Mouse (Mus musculus) liver, embryonic 13.5 days (tissue): ENCODE measurements around the gene Ttc30b. TPM values are rescaled to one million over a fixed set of nuclear protein-coding genes. Genes with fewer than 3 reads are reported as not detected.
"Not testable (repeated sequence)": the region's sequence is repeated elsewhere in the genome, so short reads cannot be mapped to it uniquely, and the experiment has no call there.

Experiments
- ATAC-seq: fragments of 200-750 bp; cut with Nextera tagmentation; 2 replicates; pipeline ENCODE4 v1.8.0; 2017; ENCODE audit warnings: low read depth, mild to moderate bottlenecking, moderate number of reproducible peaks, moderate library complexity
- DNase-seq: peaks from one replicate; pipeline ENCODE4 v3.0.0; 2022
- H3K27ac ChIP-seq: fragments of 300-500 bp; sonication (generic); 2 replicates; pipeline ENCODE4 v1.5.1; 2015; ENCODE audit warnings: moderate library complexity, mild to moderate bottlenecking, inconsistent platforms
- H3K27me3 ChIP-seq: fragments of 300-500 bp; sonication (generic); 2 replicates; pipeline ENCODE4 v1.6.1; 2015; ENCODE audit warnings: mild to moderate bottlenecking, inconsistent platforms
- H3K36me3 ChIP-seq: fragments of 300-500 bp; sonication (generic); 2 replicates; pipeline ENCODE4 v1.6.1; 2015; ENCODE audit warnings: mild to moderate bottlenecking, inconsistent platforms
- H3K4me1 ChIP-seq: fragments of 300-500 bp; sonication (generic); replicated peaks from 2 replicates; pipeline ENCODE4 v1.6.1; 2015; ENCODE audit warnings: inconsistent platforms
- H3K4me2 ChIP-seq: fragments of 300-500 bp; sonication (generic); 2 replicates; pipeline ENCODE4 v1.6.1; 2015; ENCODE audit warnings: inconsistent platforms, mild to moderate bottlenecking, moderate library complexity
- H3K4me3 ChIP-seq: fragments of 300-500 bp; sonication (generic); replicated peaks from 2 replicates; pipeline ENCODE4 v1.5.1; 2015; ENCODE audit warnings: mild to moderate bottlenecking, inconsistent platforms
- H3K9ac ChIP-seq: fragments of 300-500 bp; sonication (generic); 2 replicates; pipeline ENCODE4 v1.6.1; 2015; ENCODE audit warnings: mild to moderate bottlenecking, inconsistent platforms
- H3K9me3 ChIP-seq: fragments of 300-500 bp; sonication (generic); replicated peaks from 2 replicates; pipeline ENCODE4 v1.6.1; 2016; ENCODE audit warnings: inconsistent platforms
- WGBS: fragments of 180-500 bp; shearing (Covaris S2); methylation state at CpG from one replicate; pipeline ENCODE4 v1.1.7; 2015; ENCODE audit not compliant: insufficient replicate concordance; 5-methylcytosine and 5-hydroxymethylcytosine counted together
- polyA plus RNA-seq: library from polyadenylated mRNA; unstranded; fragments of >200 nt; fragmentation: Nextera tagmentation; extraction: Ambion mirVana; gene quantifications from 2 replicates; pipeline ENCODE4 v1.2.1, GENCODE M21; 2015

Gene Ttc30b
- polyA plus RNA-seq, 1 experiment from 2014 or later: 1.2 TPM

DNA sequence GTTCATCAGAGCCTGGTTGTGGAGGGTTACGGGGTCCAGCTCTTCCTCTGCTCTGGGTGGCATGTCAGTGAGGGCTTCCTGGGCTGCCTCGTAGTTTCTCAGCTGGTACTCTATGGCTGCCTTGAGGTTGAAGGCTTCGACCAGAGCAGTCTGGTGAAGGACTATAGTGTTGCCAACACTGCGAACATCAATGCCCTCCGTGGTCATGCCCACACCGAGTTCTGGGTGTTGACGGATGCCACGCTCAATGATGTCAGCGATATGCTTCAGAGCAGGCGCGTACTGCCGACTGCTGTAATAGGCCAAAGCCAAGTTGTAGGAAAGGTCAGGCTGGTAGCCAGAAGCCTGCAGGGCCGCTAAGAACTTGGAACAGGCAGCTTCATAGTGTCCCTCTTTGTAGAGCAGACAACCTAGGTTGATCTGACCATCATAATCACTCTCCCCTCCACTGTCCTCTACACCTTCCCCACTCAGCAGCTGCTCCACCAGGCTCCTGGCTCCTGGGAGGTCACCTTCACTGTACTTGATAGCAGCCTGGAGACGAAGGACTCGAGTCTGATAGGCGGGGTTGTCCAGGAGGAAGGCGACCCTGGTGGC, 767 bp downstream of the Ttc30b start:
- not testable (repeated sequence) for H3K36me3 ChIP-seq, H3K4me1 ChIP-seq, H3K27me3 ChIP-seq, DNase-seq, H3K27ac ChIP-seq, H3K9me3 ChIP-seq
- 72% methylated on average over 16 of the region's 17 CpGs for WGBS
- Histone ChIP-seq H3K4me3 (peak overlapping the region; percentile 63), H3K9ac (peak overlapping the region; percentile 57; the same call in 1 of the 2 replicates), H3K4me2 (peak overlapping the region; percentile 68)
- ATAC-seq: peak; percentile 20; the same call in 1 of the 2 replicates

DNA sequence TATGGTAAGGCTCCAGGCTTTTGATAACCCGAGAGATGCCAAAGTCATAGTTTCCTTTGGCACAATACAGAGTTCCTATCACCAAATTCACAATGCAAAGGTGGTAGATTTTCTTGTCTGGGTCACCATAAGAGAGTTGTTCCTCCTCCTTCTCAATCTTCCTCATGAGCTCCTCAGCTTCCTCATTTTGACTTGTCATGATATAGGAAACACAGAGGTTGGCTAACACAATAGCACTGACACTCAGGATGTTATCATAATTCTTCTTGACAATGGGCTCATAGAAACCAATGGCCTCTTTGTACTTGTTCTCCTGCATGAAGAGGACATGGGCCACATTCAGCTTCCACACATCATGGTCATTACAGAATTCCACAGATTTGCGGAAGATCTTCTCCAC, 1.7 kb downstream of the Ttc30b start:
- H3K27ac ChIP-seq, ATAC-seq, H3K9me3 ChIP-seq, H3K36me3 ChIP-seq, H3K4me3 ChIP-seq, H3K4me1 ChIP-seq, H3K4me2 ChIP-seq, H3K27me3 ChIP-seq, H3K9ac ChIP-seq, DNase-seq: not testable (repeated sequence)
- WGBS: 77% methylated on average over 2 of the region's 2 CpGs

- Histone ChIP-seq H3K9ac (no peak overlapping the region), H3K36me3 (no peaks in the 10 kb centered on the region), H3K27me3 (no peaks in the 10 kb centered on the region), H3K9me3 (no peaks in the 10 kb centered on the region), H3K4me1 (peaks cover 3% of the 10 kb centered on the region), H3K4me3 (no peak overlapping the region), H3K4me2 (no peak overlapping the region), H3K27ac (no peak overlapping the region)
- DNase-seq (no peak), ATAC-seq (no peak)
- 53% methylated on average over 7 of the region's 7 CpGs for WGBS
Observed at GRCm38 (mm10) chr2:75933541-75933940, 4.8 kb downstream of the Ttc30b start.

DNA sequence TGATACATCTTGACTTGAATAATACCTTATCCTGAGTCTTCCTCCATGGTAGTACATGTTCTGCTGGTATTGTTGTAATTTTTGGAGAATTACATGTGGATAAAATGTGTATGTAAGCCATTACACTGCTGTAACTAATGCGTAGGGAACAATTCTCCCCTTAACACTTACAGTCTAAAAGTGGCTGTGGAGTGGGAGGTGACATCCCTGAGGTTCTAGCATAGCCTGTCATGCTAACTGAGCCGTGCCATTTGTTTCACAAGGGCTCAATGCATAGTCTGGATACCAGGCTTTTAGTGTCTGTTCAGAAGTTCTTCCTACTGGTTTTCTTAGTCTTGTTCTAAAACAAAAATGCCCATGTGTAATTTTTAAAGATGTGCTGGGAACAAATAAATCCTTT, 7.4 kb downstream of the Ttc30b start:
- ATAC-seq: no peak
- Histone ChIP-seq H3K9ac (no peak overlapping the region), H3K36me3 (peaks cover 11% of the 10 kb centered on the region; the same call in 1 of the 2 replicates), H3K9me3 (no peaks in the 10 kb centered on the region), H3K27ac (no peak overlapping the region), H3K4me2 (no peak overlapping the region), H3K4me1 (no peaks in the 10 kb centered on the region), H3K4me3 (no peak overlapping the region), H3K27me3 (no peaks in the 10 kb centered on the region)
- no peak for DNase-seq
- 80% methylated on average over 2 of the region's 2 CpGs for WGBS

DNA sequence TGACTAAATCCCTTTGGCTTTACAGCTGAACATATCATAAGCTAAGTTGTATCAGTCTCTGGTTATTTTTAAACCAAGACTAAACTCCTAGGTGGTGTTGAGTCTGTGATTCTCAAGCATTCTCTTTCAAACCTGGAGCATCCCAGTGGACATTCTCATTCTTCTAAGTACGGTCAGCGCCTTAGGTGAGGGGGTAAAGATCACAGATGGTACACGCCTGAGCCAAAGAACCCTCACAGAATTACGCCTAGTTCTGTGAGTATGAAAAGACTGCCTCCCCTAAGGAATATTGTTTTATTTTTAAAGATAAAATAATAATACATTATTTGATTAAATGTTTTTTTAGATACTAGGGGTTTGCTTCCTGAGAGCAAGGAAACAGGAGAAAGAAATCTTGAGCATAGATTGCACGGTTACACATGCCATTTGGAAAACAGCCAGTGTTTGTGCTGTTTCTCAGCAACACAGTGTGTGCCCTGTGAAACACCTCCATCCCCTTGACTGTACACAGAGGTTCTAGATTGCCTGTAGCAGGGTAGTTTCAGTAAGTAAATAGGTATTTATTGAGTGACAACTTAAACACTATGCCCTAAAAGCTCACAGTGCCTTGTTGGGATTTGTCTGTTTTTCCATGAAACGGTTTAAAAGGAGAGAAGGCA, 8.5 kb downstream of the Ttc30b start:
- no peak overlapping the region for H3K4me2 ChIP-seq
- DNase-seq (no peak), ATAC-seq (no peak)
- no peaks in the 10 kb centered on the region for H3K27me3 ChIP-seq
- no peaks in the 10 kb centered on the region for H3K9me3 ChIP-seq
- H3K4me1 ChIP-seq: no peaks in the 10 kb centered on the region
- H3K9ac ChIP-seq: no peak overlapping the region
- peaks cover 15% of the 10 kb centered on the region for H3K36me3 ChIP-seq
- no peak overlapping the region for H3K27ac ChIP-seq
- 86% methylated on average over 6 of the region's 6 CpGs for WGBS
- H3K4me3 ChIP-seq: no peak overlapping the region

GRCm38 (mm10) chr2:75929141-75929540, 9.2 kb downstream of the Ttc30b start:
- ATAC-seq (no peak), DNase-seq (no peak)
- Histone ChIP-seq H3K9me3 (no peaks in the 10 kb centered on the region), H3K36me3 (peaks cover 18% of the 10 kb centered on the region), H3K9ac (no peak overlapping the region), H3K27me3 (no peaks in the 10 kb centered on the region), H3K4me1 (no peaks in the 10 kb centered on the region), H3K27ac (no peak overlapping the region), H3K4me2 (no peak overlapping the region), H3K4me3 (no peak overlapping the region)
- 92% methylated on average over 2 of the region's 2 CpGs for WGBS

- ATAC-seq (no peak), DNase-seq (no peak)
- H3K36me3 ChIP-seq: peaks cover 18% of the 10 kb centered on the region
- no peak overlapping the region for H3K4me3 ChIP-seq
- 81% methylated on average over 3 of the region's 3 CpGs for WGBS
- H3K27ac ChIP-seq: no peak overlapping the region
- H3K4me1 ChIP-seq: no peaks in the 10 kb centered on the region
- no peak overlapping the region for H3K9ac ChIP-seq
- no peaks in the 10 kb centered on the region for H3K27me3 ChIP-seq
- H3K4me2 ChIP-seq: no peak overlapping the region
- no peaks in the 10 kb centered on the region for H3K9me3 ChIP-seq
Observed at GRCm38 (mm10) chr2:75928011-75928410, 10.4 kb downstream of the Ttc30b start.

- Histone ChIP-seq H3K9ac (no peak overlapping the region), H3K36me3 (peaks cover 18% of the 10 kb centered on the region), H3K27ac (no peak overlapping the region), H3K9me3 (no peaks in the 10 kb centered on the region), H3K4me2 (no peak overlapping the region), H3K4me1 (no peaks in the 10 kb centered on the region), H3K27me3 (no peaks in the 10 kb centered on the region), H3K4me3 (no peak overlapping the region)
- no peak for ATAC-seq
- DNase-seq: no peak
- 79% methylated on average over 5 of the region's 5 CpGs for WGBS
Observed at GRCm38 (mm10) chr2:75926061-75926460, 12.3 kb downstream of the Ttc30b start.

GRCm38 (mm10) chr2:75923807-75924340, 14.5 kb downstream of the Ttc30b start:
- Histone ChIP-seq H3K36me3 (peaks cover 18% of the 10 kb centered on the region), H3K9ac (no peak overlapping the region), H3K9me3 (no peaks in the 10 kb centered on the region), H3K27ac (no peak overlapping the region), H3K4me2 (no peak overlapping the region), H3K27me3 (no peaks in the 10 kb centered on the region), H3K4me3 (no peak overlapping the region), H3K4me1 (no peaks in the 10 kb centered on the region)
- WGBS: 88% methylated on average over 4 of the region's 4 CpGs
- DNase-seq (no peak), ATAC-seq (no peak)

- H3K36me3 ChIP-seq: peaks cover 27% of the 10 kb centered on the region
- ATAC-seq: no peak
- 87% methylated on average over 3 of the region's 3 CpGs for WGBS
Observed at GRCm38 (mm10) chr2:75915040-75915439, 23.3 kb downstream of the Ttc30b start.

GRCm38 (mm10) chr2:75907142-75907541, 31.2 kb downstream of the Ttc30b start:
- peaks cover 30% of the 10 kb centered on the region for H3K36me3 ChIP-seq
- no peaks in the 10 kb centered on the region for H3K9me3 ChIP-seq
- DNase-seq (no peak), ATAC-seq (no peak)
- H3K4me1 ChIP-seq: no peaks in the 10 kb centered on the region
- 65% methylated on average over 1 of the region's 1 CpGs for WGBS
- no peak overlapping the region for H3K4me2 ChIP-seq
- H3K4me3 ChIP-seq: no peak overlapping the region
- H3K9ac ChIP-seq: no peak overlapping the region
- no peak overlapping the region for H3K27ac ChIP-seq
- H3K27me3 ChIP-seq: no peaks in the 10 kb centered on the region

More at GRCm38 (mm10) chr2:75915040-75915439, 23.3 kb downstream of the Ttc30b start:
- no peak for DNase-seq
- H3K27me3 ChIP-seq: no peaks in the 10 kb centered on the region
- H3K4me3 ChIP-seq: no peak overlapping the region
- no peak overlapping the region for H3K9ac ChIP-seq
- H3K27ac ChIP-seq: no peak overlapping the region
- H3K4me2 ChIP-seq: no peak overlapping the region
- H3K9me3 ChIP-seq: no peaks in the 10 kb centered on the region
- no peaks in the 10 kb centered on the region for H3K4me1 ChIP-seq

- no peak overlapping the region for H3K9ac ChIP-seq
- H3K4me2 ChIP-seq: no peak overlapping the region
- no peak for DNase-seq
- no peak overlapping the region for H3K27ac ChIP-seq
- H3K9me3 ChIP-seq: no peaks in the 10 kb centered on the region
- peaks cover 31% of the 10 kb centered on the region for H3K36me3 ChIP-seq
- H3K4me1 ChIP-seq: no peaks in the 10 kb centered on the region
- no peak for ATAC-seq
- H3K27me3 ChIP-seq: no peaks in the 10 kb centered on the region
- H3K4me3 ChIP-seq: no peak overlapping the region
- WGBS: 63% methylated on average over 9 of the region's 9 CpGs
Observed at GRCm38 (mm10) chr2:75901869-75902268, 36.5 kb downstream of the Ttc30b start.
